Mouse (Mus musculus): Measurements from ENCODE around the gene Kif19a.

- TF ChIP-seq CTCF (IDR thresholded peaks at IDR 0.05; ENCODE audit: control insufficient read depth, insufficient read depth, low read length) (no peak), POLR2A (IDR thresholded peaks at IDR 0.05; ENCODE audit: borderline replicate concordance, control insufficient read depth, low read depth, low read length) (no peak)
These were observed 30.7 kb downstream of the Kif19a start, which contains the start of gene Btbd17 for GRCm38 (mm10) chr11:114795848-114796322.
